Mouse (Mus musculus): ENCODE measurements at regions not wholly inside any gene's neighbourhood (a gene's known extent, or its start where the extent isn't known, plus 50 kb on each side); places are given as distances from the start of the nearest gene placed in this dataset.

DNA sequence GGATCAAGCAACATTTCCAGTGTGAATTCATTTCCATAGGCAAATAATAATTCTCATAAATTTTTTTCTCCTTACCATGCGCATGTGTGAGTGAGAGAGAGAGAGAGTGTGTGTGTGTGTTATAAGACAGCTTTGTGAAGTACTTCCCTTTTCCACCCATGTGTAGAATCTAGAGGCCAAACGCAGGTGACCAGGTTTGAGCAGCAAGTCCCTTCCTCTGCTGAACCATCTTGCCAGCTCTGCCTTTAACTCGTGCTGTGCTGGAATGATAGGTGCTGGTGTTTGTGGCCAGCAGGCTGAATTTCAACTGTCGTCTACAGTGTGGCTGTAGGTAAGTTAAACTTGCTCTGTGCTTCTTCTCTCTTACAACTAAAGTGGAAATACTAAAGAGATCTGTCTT lies 277.5 kb downstream of the Cog6 start:
- TF ChIP-seq CTCF (conservative IDR thresholded peaks at IDR 0.05; ENCODE audit: low read length) (no peak), NANOG (IDR thresholded peaks at IDR 0.05; ENCODE audit: borderline replicate concordance, low read length) (no peak), POU5F1 (IDR thresholded peaks at IDR 0.05; ENCODE audit: borderline replicate concordance, low read length) (no peak)
